Mouse (Mus musculus) embryonic facial prominence, embryonic 11.5 days (tissue): Measurements from ENCODE around the gene Aqp1. TPM values are rescaled to one million over a fixed set of nuclear protein-coding genes. Genes with fewer than 3 reads are reported as not detected.

Source experiments
- ATAC-seq: fragments of 200-750 bp; cut with Nextera tagmentation; replicated peaks from 2 replicates; pipeline ENCODE4 v1.8.0; 2017; ENCODE audit warnings: low read depth; ENCODE audit not compliant: insufficient number of reproducible peaks, low FRiP score, low TSS enrichment
- DNase-seq: peaks from one replicate; pipeline ENCODE4 v3.0.0-alpha.2; 2015; ENCODE audit warnings: low spot score
- H3K27ac ChIP-seq: fragments of 300-500 bp; sonication (generic); replicated peaks from 2 replicates; pipeline ENCODE4 v1.5.1; 2014; ENCODE audit warnings: mild to moderate bottlenecking, low read depth, low read length, control low read depth
- H3K27me3 ChIP-seq: fragments of 300-500 bp; sonication (generic); 2 replicates; pipeline ENCODE4 v1.6.1; 2014; ENCODE audit warnings: mild to moderate bottlenecking, low read length, moderate library complexity, mixed read lengths; ENCODE audit not compliant: control insufficient read depth, insufficient read depth
- H3K36me3 ChIP-seq: fragments of 300-500 bp; sonication (generic); replicated peaks from 2 replicates; pipeline ENCODE4 v1.6.1; 2014; ENCODE audit warnings: low read depth, mild to moderate bottlenecking, low read length, moderate library complexity, mixed read lengths; ENCODE audit not compliant: control insufficient read depth, insufficient read depth
- H3K4me1 ChIP-seq: fragments of 300-500 bp; sonication (generic); 2 replicates; pipeline ENCODE4 v1.6.1; 2014; ENCODE audit warnings: low read length, mixed read lengths; ENCODE audit not compliant: control insufficient read depth, insufficient read depth
- H3K4me2 ChIP-seq: fragments of 300-500 bp; sonication (generic); 2 replicates; pipeline ENCODE4 v1.6.1; 2014; ENCODE audit warnings: low read depth, mild to moderate bottlenecking, control low read depth, low read length, moderate library complexity
- H3K4me3 ChIP-seq: fragments of 300-500 bp; sonication (generic); 2 replicates; pipeline ENCODE4 v1.5.1; 2014; ENCODE audit warnings: low read depth, low read length, control low read depth
- H3K9ac ChIP-seq: fragments of 300-500 bp; sonication (generic); replicated peaks from 2 replicates; pipeline ENCODE4 v1.6.1; 2014; ENCODE audit warnings: mild to moderate bottlenecking, control low read depth, low read length
- H3K9me3 ChIP-seq: fragments of 300-500 bp; sonication (generic); replicated peaks from 2 replicates; pipeline ENCODE4 v1.6.1; 2016; ENCODE audit warnings: mild to moderate bottlenecking, low read length, inconsistent platforms, mixed read lengths; ENCODE audit not compliant: control insufficient read depth
- WGBS: fragments of 180-500 bp; shearing (Covaris S2); extraction: QIAGEN DNeasy Blood & Tissue Kit; methylation state at CpG from one replicate; pipeline ENCODE4 v1.1.7; 2014; 5-methylcytosine and 5-hydroxymethylcytosine counted together
- polyA plus RNA-seq: library from polyadenylated mRNA; unstranded; fragments of >200 nt; fragmentation: Nextera tagmentation; extraction: Ambion mirVana; gene quantifications from 2 replicates; pipeline ENCODE4 v1.2.1, GENCODE M21; 2014

Gene Aqp1
- polyA plus RNA-seq, 1 experiment from 2014 or later, result 0.28 TPM

- 83% methylated on average over 17 of the region's 17 CpGs for WGBS
- Histone ChIP-seq H3K36me3 (no peaks in the 10 kb centered on the region), H3K27me3 (no peaks in the 10 kb centered on the region), H3K27ac (no peak overlapping the region), H3K9ac (no peak overlapping the region), H3K4me3 (no peak overlapping the region), H3K9me3 (no peaks in the 10 kb centered on the region), H3K4me1 (no peaks in the 10 kb centered on the region), H3K4me2 (no peak overlapping the region)
- DNase-seq (no peak), ATAC-seq (no peak)
Measured at GRCm38 (mm10) chr6:55323908-55324634, 12.2 kb upstream of the Aqp1 start.

- no peak overlapping the region for H3K9ac ChIP-seq
- no peaks in the 10 kb centered on the region for H3K4me1 ChIP-seq
- no peak overlapping the region for H3K4me2 ChIP-seq
- DNase-seq (no peak), ATAC-seq (no peak)
- H3K4me3 ChIP-seq, result no peak overlapping the region
- 63% methylated on average over 1 of the region's 1 CpGs for whole genome bisulfite sequencing
- no peaks in the 10 kb centered on the region for H3K36me3 ChIP-seq
- no peak overlapping the region for H3K27ac ChIP-seq
- H3K27me3 ChIP-seq, result no peaks in the 10 kb centered on the region
- H3K9me3 ChIP-seq, result no peaks in the 10 kb centered on the region
Measured at GRCm38 (mm10) chr6:55324785-55325184, 11.4 kb upstream of the Aqp1 start.

GRCm38 (mm10) chr6:55326299-55326698, 9.9 kb upstream of the Aqp1 start:
- no peak overlapping the region for H3K4me2 ChIP-seq
- 68% methylated on average over 4 of the region's 4 CpGs for WGBS
- no peak overlapping the region for H3K4me3 ChIP-seq
- H3K27ac ChIP-seq, result no peak overlapping the region
- no peak overlapping the region for H3K9ac ChIP-seq
- ATAC-seq, result no peak
- H3K36me3 ChIP-seq, result no peaks in the 10 kb centered on the region
- H3K4me1 ChIP-seq, result no peaks in the 10 kb centered on the region
- H3K9me3 ChIP-seq, result no peaks in the 10 kb centered on the region
- no peaks in the 10 kb centered on the region for H3K27me3 ChIP-seq
- DNase-seq, result no peak

- Histone ChIP-seq H3K4me3 (no peak overlapping the region), H3K27ac (no peak overlapping the region), H3K9ac (no peak overlapping the region), H3K27me3 (no peaks in the 10 kb centered on the region), H3K4me1 (no peaks in the 10 kb centered on the region; the same call in 1 of the 2 replicates), H3K36me3 (no peaks in the 10 kb centered on the region), H3K9me3 (no peaks in the 10 kb centered on the region), H3K4me2 (no peak overlapping the region)
- no peak for ATAC-seq
- 81% methylated on average over 13 of the region's 13 CpGs for WGBS
- DNase-seq, result no peak
Measured at GRCm38 (mm10) chr6:55327326-55327725, 8.9 kb upstream of the Aqp1 start.

- Histone ChIP-seq H3K27me3 (no peaks in the 10 kb centered on the region), H3K4me2 (no peak overlapping the region), H3K9ac (no peak overlapping the region), H3K9me3 (no peaks in the 10 kb centered on the region), H3K4me3 (no peak overlapping the region), H3K36me3 (no peaks in the 10 kb centered on the region), H3K27ac (no peak overlapping the region), H3K4me1 (no peaks in the 10 kb centered on the region; the same call in 1 of the 2 replicates)
- WGBS, result 76% methylated on average over 4 of the region's 4 CpGs
- no peak for ATAC-seq
- no peak for DNase-seq
Measured at GRCm38 (mm10) chr6:55328179-55328578, 8.1 kb upstream of the Aqp1 start.

- DNase-seq (no peak), ATAC-seq (no peak)
- Histone ChIP-seq H3K36me3 (no peaks in the 10 kb centered on the region), H3K9ac (no peak overlapping the region), H3K27ac (no peak overlapping the region), H3K4me1 (peaks cover 6% of the 10 kb centered on the region), H3K4me2 (no peak overlapping the region), H3K4me3 (no peak overlapping the region), H3K27me3 (no peaks in the 10 kb centered on the region), H3K9me3 (no peaks in the 10 kb centered on the region)
- WGBS, result 43% methylated on average over 6 of the region's 6 CpGs
Measured at GRCm38 (mm10) chr6:55331315-55331714, 4.9 kb upstream of the Aqp1 start.

- H3K9ac ChIP-seq, result no peak overlapping the region
- ATAC-seq (0 out of 2 replicates have a peak, but pooled peaks have one; percentile 5), DNase-seq (peak; percentile 48)
- 56% methylated on average over 5 of the region's 5 CpGs for WGBS
- H3K4me1 ChIP-seq, result peaks cover 7% of the 10 kb centered on the region
- no peaks in the 10 kb centered on the region for H3K27me3 ChIP-seq
- no peak overlapping the region for H3K4me2 ChIP-seq
- H3K4me3 ChIP-seq, result no peak overlapping the region
- H3K27ac ChIP-seq, result no peak overlapping the region
- H3K9me3 ChIP-seq, result no peaks in the 10 kb centered on the region
- no peaks in the 10 kb centered on the region for H3K36me3 ChIP-seq
Measured at GRCm38 (mm10) chr6:55332100-55332772, 4.0 kb upstream of the Aqp1 start.

- Histone ChIP-seq H3K9ac (no peak overlapping the region), H3K36me3 (no peaks in the 10 kb centered on the region), H3K27ac (no peak overlapping the region), H3K9me3 (no peaks in the 10 kb centered on the region), H3K27me3 (no peaks in the 10 kb centered on the region), H3K4me2 (no peak overlapping the region), H3K4me3 (no peak overlapping the region), H3K4me1 (peaks cover 7% of the 10 kb centered on the region)
- 86% methylated on average over 6 of the region's 6 CpGs for WGBS
- DNase-seq (no peak), ATAC-seq (no peak)
Measured at GRCm38 (mm10) chr6:55332773-55333109, 3.5 kb upstream of the Aqp1 start.
